Mouse (Mus musculus) spleen, adult 10 weeks (tissue): Measurements from ENCODE around the gene Creb3l2. TPM values are rescaled to one million over a fixed set of nuclear protein-coding genes. Genes with fewer than 3 reads are reported as not detected.

Experiments used
- polyA plus RNA-seq: library from polyadenylated mRNA; stranded (reverse); fragments of 350-450 nt; fragmentation: Illumina TruSeq; extraction: RNeasy Lipid Tissue Mini Kit (QIAGEN cat#74804); gene quantifications from one replicate; pipeline ENCODE4 v1.2.3, GENCODE M21; 2015; ENCODE audit warnings: low replicate concordance; ENCODE audit not compliant: insufficient read depth

Gene Creb3l2
- 13.9 TPM for polyA plus RNA-seq

GRCm38 (mm10) chr6:37442041-37442667 is at the start of gene Creb3l2:
Gene Creb3l2 (minus strand): TSS chr6:37442146.

GRCm38 (mm10) chr6:37299562-37300390 is 142.2 kb downstream of the Creb3l2 start, which contains the start of gene Dgki:
Gene Dgki (minus strand): TSS chr6:37300184.

Other genes starting within 250 kb of the Creb3l2 start
- 2.0 TPM for gene Dgki, start 142.0 kb downstream of the Creb3l2 start, polyA plus RNA-seq
- not detected for gene Akr1d1, start 88.0 kb upstream of the Creb3l2 start, polyA plus RNA-seq